Mouse (Mus musculus) cortical plate, adult 2 months (tissue): Measurements from ENCODE around the gene Arhgap22.

Experiments used
- CTCF ChIP-seq: fragments of 200-500 bp; IDR thresholded peaks from 2 replicates; pipeline ENCODE4 v1.5.1; 2011; ENCODE audit warnings: mild to moderate bottlenecking, control low read depth, low read length; ENCODE audit not compliant: insufficient read depth; ENCODE audit errors: extremely low read depth
- POLR2A ChIP-seq: fragments of 200-500 bp; IDR thresholded peaks from 2 replicates; pipeline ENCODE4 v1.6.1; 2011; ENCODE audit warnings: mild to moderate bottlenecking, low read length, control low read depth; ENCODE audit not compliant: insufficient read depth; ENCODE audit errors: extremely low read depth

GRCm38 (mm10) chr14:33315111-33315510 is 101.3 kb downstream of the Arhgap22 start:
- no peak for TF ChIP-seq CTCF
- no peak for TF ChIP-seq POLR2A
